Mouse (Mus musculus) heart, postnatal 0 days (tissue): ENCODE measurements around the gene Itk. TPM values are rescaled to one million over a fixed set of nuclear protein-coding genes. Genes with fewer than 3 reads are reported as not detected.

Source experiments
- ATAC-seq: fragments of 200-750 bp; cut with Nextera tagmentation; 2 replicates; pipeline ENCODE4 v1.8.0; 2017; ENCODE audit warnings: low read depth, moderate number of reproducible peaks, moderate library complexity; ENCODE audit not compliant: insufficient read depth
- DNase-seq: peaks from one replicate; pipeline ENCODE4 v3.0.0-alpha.2; 2016; ENCODE audit warnings: low spot score
- H3K27ac ChIP-seq: fragments of 300-500 bp; sonication (generic); 2 replicates; pipeline ENCODE4 v1.5.1; 2014; ENCODE audit warnings: low read depth, mild to moderate bottlenecking
- H3K27me3 ChIP-seq: fragments of 300-500 bp; sonication (generic); 2 replicates; pipeline ENCODE4 v1.6.1; 2014; ENCODE audit warnings: low read length, mixed read lengths; ENCODE audit not compliant: control insufficient read depth, insufficient read depth
- H3K36me3 ChIP-seq: fragments of 300-500 bp; sonication (generic); replicated peaks from 2 replicates; pipeline ENCODE4 v1.6.1; 2014; ENCODE audit warnings: low read length, mixed read lengths; ENCODE audit not compliant: control insufficient read depth, insufficient read depth
- H3K4me1 ChIP-seq: fragments of 300-500 bp; sonication (generic); 2 replicates; pipeline ENCODE4 v1.6.1; 2014; ENCODE audit warnings: antibody characterized with exemption; ENCODE audit not compliant: control insufficient read depth, insufficient read depth
- H3K4me2 ChIP-seq: fragments of 300-500 bp; sonication (generic); 2 replicates; pipeline ENCODE4 v1.6.1; 2014; ENCODE audit warnings: low read depth, mild to moderate bottlenecking, low read length, moderate library complexity
- H3K4me3 ChIP-seq: fragments of 300-500 bp; sonication (generic); 2 replicates; pipeline ENCODE4 v1.5.1; 2014; ENCODE audit warnings: low read depth, low read length
- H3K9ac ChIP-seq: fragments of 300-500 bp; sonication (generic); replicated peaks from 2 replicates; pipeline ENCODE4 v1.6.1; 2014; ENCODE audit warnings: low read depth, low read length, mixed read lengths
- H3K9me3 ChIP-seq: fragments of 300-500 bp; sonication (generic); replicated peaks from 2 replicates; pipeline ENCODE4 v1.6.1; 2016; ENCODE audit warnings: low read length; ENCODE audit not compliant: control insufficient read depth
- CTCF ChIP-seq: IDR thresholded peaks from 2 replicates; pipeline ENCODE4 v1.5.1; 2016; ENCODE audit warnings: antibody characterized with exemption, control low read depth, low read depth
- EP300 ChIP-seq: IDR thresholded peaks from 2 replicates; pipeline ENCODE4 v1.6.1; 2016; ENCODE audit warnings: antibody characterized with exemption, low read depth
- WGBS: fragments of 180-500 bp; shearing (Covaris S2); extraction: QIAGEN DNeasy Blood & Tissue Kit; methylation state at CpG from one replicate; pipeline ENCODE4 v1.1.7; 2014; 5-methylcytosine and 5-hydroxymethylcytosine counted together
- polyA plus RNA-seq: library from polyadenylated mRNA; unstranded; fragments of >200 nt; fragmentation: Nextera tagmentation; extraction: Ambion mirVana; gene quantifications from 2 replicates; pipeline ENCODE4 v1.2.1, GENCODE M21; 2015
- total RNA-seq: library from RNA; depleted of rRNA; stranded (reverse); fragments of >200 nt; gene quantifications from 2 replicates; pipeline ENCODE4 v1.2.3, GENCODE M21; 2014; ENCODE audit warnings: low replicate concordance

The Itk gene
- total and polyA plus RNA-seq, 2 experiments from 2014 or later: not detected

DNA sequence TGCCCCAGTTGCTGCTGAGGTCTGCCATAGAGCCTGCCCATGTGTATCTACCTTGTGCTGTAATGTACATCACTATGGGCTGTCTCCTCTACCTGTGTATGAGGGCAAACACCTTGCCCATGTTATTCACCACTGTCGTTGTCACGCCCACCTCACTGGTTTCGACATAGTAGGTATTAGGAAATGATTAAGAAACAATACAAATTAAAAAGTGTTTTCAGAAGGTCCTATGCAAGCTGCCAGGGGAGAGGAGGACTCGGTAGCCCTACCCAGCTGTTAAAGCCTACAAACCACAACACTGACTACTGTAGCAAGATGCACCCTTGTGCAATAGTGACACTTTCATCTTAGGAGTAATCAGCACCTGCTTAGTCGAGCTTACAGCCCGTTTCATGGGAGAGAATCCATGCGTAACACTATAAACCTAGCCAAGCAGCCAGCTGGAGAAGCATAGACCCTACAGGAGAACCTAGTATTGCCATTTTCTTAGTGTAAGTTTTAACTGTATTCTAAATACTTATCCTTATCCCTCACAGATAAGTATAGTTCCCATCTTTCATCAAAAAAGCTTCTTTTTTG, 9.1 kb downstream of the Itk start:
- H3K4me2 ChIP-seq: no peak overlapping the region
- H3K27me3 ChIP-seq: no peaks in the 10 kb centered on the region
- H3K4me1 ChIP-seq: no peaks in the 10 kb centered on the region
- H3K27ac ChIP-seq: no peak overlapping the region
- H3K9me3 ChIP-seq: no peaks in the 10 kb centered on the region
- WGBS: 76% methylated on average over 7 of the region's 7 CpGs
- no peak for ATAC-seq
- DNase-seq: no peak
- H3K36me3 ChIP-seq: no peaks in the 10 kb centered on the region
- no peak overlapping the region for H3K4me3 ChIP-seq
- no peak overlapping the region for H3K9ac ChIP-seq
- TF ChIP-seq CTCF (no peak), EP300 (no peak)

GRCm38 (mm10) chr11:46377819-46378782, 11.2 kb downstream of the Itk start:
- WGBS: 81% methylated on average over 8 of the region's 8 CpGs
- H3K36me3 ChIP-seq: no peaks in the 10 kb centered on the region
- no peak for ATAC-seq
- H3K27ac ChIP-seq: no peak overlapping the region
- TF ChIP-seq CTCF (no peak), EP300 (no peak)
- H3K4me1 ChIP-seq: no peaks in the 10 kb centered on the region
- H3K9ac ChIP-seq: no peak overlapping the region
- no peak for DNase-seq
- H3K9me3 ChIP-seq: no peaks in the 10 kb centered on the region
- H3K27me3 ChIP-seq: no peaks in the 10 kb centered on the region
- no peak overlapping the region for H3K4me2 ChIP-seq
- H3K4me3 ChIP-seq: no peak overlapping the region

- no peaks in the 10 kb centered on the region for H3K27me3 ChIP-seq
- ATAC-seq: no peak
- H3K27ac ChIP-seq: no peak overlapping the region
- no peak overlapping the region for H3K4me3 ChIP-seq
- TF ChIP-seq CTCF: no peak
- no peak for TF ChIP-seq EP300
- no peaks in the 10 kb centered on the region for H3K36me3 ChIP-seq
- no peak overlapping the region for H3K9ac ChIP-seq
- WGBS: 88% methylated on average over 1 of the region's 1 CpGs
- no peaks in the 10 kb centered on the region for H3K9me3 ChIP-seq
- no peak overlapping the region for H3K4me2 ChIP-seq
- no peaks in the 10 kb centered on the region for H3K4me1 ChIP-seq
- DNase-seq: no peak
Measured at GRCm38 (mm10) chr11:46377316-46377715, 12.0 kb downstream of the Itk start.

DNA sequence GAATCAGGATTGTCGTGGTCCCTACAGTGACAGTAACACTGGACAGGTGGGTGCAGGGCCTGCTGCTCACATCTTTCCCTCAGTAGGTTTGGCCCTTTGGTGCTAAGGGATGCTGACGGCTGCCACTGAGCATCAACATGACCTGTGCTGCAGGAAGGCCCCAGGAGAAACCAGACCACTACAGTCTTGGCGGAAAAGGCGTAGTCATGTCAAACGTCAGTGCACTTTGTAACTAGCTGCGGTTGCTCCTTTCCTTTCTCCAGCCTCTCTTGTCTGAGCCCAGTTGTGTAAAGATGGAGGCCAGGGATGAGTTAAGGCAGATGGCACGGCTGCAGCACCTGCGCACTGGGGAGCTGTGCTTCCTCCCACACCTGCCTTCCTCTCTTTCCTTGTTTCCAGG, 14.3 kb downstream of the Itk start:
- no peaks in the 10 kb centered on the region for H3K4me1 ChIP-seq
- no peak for ATAC-seq
- no peaks in the 10 kb centered on the region for H3K36me3 ChIP-seq
- WGBS: 81% methylated on average over 8 of the region's 8 CpGs
- no peaks in the 10 kb centered on the region for H3K9me3 ChIP-seq
- no peak overlapping the region for H3K4me3 ChIP-seq
- TF ChIP-seq CTCF (no peak), EP300 (no peak)
- no peaks in the 10 kb centered on the region for H3K27me3 ChIP-seq
- no peak overlapping the region for H3K4me2 ChIP-seq
- H3K27ac ChIP-seq: no peak overlapping the region
- H3K9ac ChIP-seq: no peak overlapping the region
- DNase-seq: no peak

- no peaks in the 10 kb centered on the region for H3K36me3 ChIP-seq
- H3K9ac ChIP-seq: no peak overlapping the region
- H3K4me1 ChIP-seq: no peaks in the 10 kb centered on the region
- H3K4me3 ChIP-seq: no peak overlapping the region
- 78% methylated on average over 13 of the region's 13 CpGs for WGBS
- no peak overlapping the region for H3K27ac ChIP-seq
- ATAC-seq (no peak), DNase-seq (no peak)
- no peaks in the 10 kb centered on the region for H3K9me3 ChIP-seq
- H3K27me3 ChIP-seq: no peaks in the 10 kb centered on the region
- TF ChIP-seq EP300: no peak
- no peak for TF ChIP-seq CTCF
- no peak overlapping the region for H3K4me2 ChIP-seq
Measured at GRCm38 (mm10) chr11:46373071-46374030, 16.0 kb downstream of the Itk start.
